Mouse (Mus musculus) brain, embryonic 14.5 days (tissue): Measurements from ENCODE around the gene Ttc5. TPM values are rescaled to one million over a fixed set of nuclear protein-coding genes. Genes with fewer than 3 reads are reported as not detected.
"Not testable (repeated sequence)": the region's sequence is repeated elsewhere in the genome, so short reads cannot be mapped to it uniquely, and the experiment has no call there.

Source experiments
- DNase-seq: peaks from one replicate; pipeline ENCODE4 v3.0.0-alpha.2; 2011; ENCODE audit warnings: low read depth
- CTCF ChIP-seq: fragments of 200-500 bp; IDR thresholded peaks from 2 replicates; pipeline ENCODE4 v1.5.1; 2012; ENCODE audit warnings: inconsistent platforms, mild to moderate bottlenecking, moderate library complexity, borderline replicate concordance; ENCODE audit not compliant: insufficient read depth, insufficient read length; ENCODE audit errors: extremely low read depth
- POLR2A ChIP-seq: fragments of 200-500 bp; IDR thresholded peaks from 2 replicates; pipeline ENCODE4 v1.6.1; 2012; ENCODE audit warnings: mild to moderate bottlenecking, inconsistent platforms, borderline replicate concordance; ENCODE audit not compliant: poor library complexity, insufficient read depth, insufficient read length, severe bottlenecking; ENCODE audit errors: extremely low read depth
- polyA plus RNA-seq: library from polyadenylated mRNA; depleted of rRNA; stranded (reverse); fragments of >200 nt; gene quantifications from 2 replicates; pipeline ENCODE4 v1.2.3, GENCODE M21; 2012; rRNA removed

Ttc5 gene
- polyA plus RNA-seq, 1 experiment = 103 TPM

- TF ChIP-seq POLR2A (no peak), CTCF (no peak)
- DNase-seq = no peak
Measured at GRCm38 (mm10) chr14:50740334-50740733, 45.0 kb downstream of the Ttc5 start.

- not testable (repeated sequence) for DNase-seq
Measured at GRCm38 (mm10) chr14:50722371-50722770, 62.9 kb downstream of the Ttc5 start.

DNA sequence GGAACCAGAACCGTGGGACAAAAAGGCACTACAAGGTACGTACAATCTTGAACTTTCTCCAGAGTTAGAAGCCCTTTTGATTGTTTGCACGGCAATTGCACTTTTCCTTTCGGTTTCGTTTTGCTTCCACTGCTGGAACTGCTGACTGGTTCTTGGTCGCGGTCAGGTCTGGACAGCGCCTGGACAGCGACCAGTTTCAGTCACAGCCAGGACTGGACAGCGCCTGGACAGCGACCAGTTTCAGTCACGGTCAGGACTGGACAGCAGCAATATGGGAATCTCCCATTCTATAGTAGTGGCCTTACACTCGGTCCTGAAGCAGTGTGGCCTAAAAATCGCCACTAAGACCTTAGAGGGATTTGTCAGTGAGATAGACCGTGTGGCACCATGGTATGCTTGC lies 65.4 kb downstream of the Ttc5 start:
- DNase-seq = not testable (repeated sequence)

Other genes starting within 250 kb of the Ttc5 start
- not detected in 2 replicates for gene Olfr744, start 170.6 kb downstream of the Ttc5 start, polyA plus RNA-seq
- not detected in 2 replicates for gene Olfr745, start 146.1 kb downstream of the Ttc5 start, polyA plus RNA-seq
- not detected in 2 replicates for gene Olfr746, start 138.4 kb downstream of the Ttc5 start, polyA plus RNA-seq
- not detected in 2 replicates for gene Olfr747, start 92.3 kb downstream of the Ttc5 start, polyA plus RNA-seq
- gene Olfr748, start 78.1 kb downstream of the Ttc5 start, polyA plus RNA-seq = not detected in 2 replicates
- not detected in 2 replicates for gene Olfr749, start 40.4 kb downstream of the Ttc5 start, polyA plus RNA-seq
- gene Ccnb1ip1, start 22.2 kb upstream of the Ttc5 start, polyA plus RNA-seq = 0.13 TPM in 1 of 2 replicates, not detected in the other
- gene Parp2, start 22.3 kb upstream of the Ttc5 start, polyA plus RNA-seq = 59.7 and 63.2 TPM in 2 replicates
- 4.3 and 5.1 TPM in 2 replicates for gene Tep1, start 85.0 kb upstream of the Ttc5 start, polyA plus RNA-seq
- 0.59 and 1.2 TPM in 2 replicates for gene Klhl33, start 112.0 kb upstream of the Ttc5 start, polyA plus RNA-seq
- gene Osgep, start 139.4 kb upstream of the Ttc5 start, polyA plus RNA-seq = 102 and 121 TPM in 2 replicates
- 137 and 178 TPM in 2 replicates for gene Apex1, start 139.4 kb upstream of the Ttc5 start, polyA plus RNA-seq
- 131 and 177 TPM in 2 replicates for gene Pip4p1, start 145.3 kb upstream of the Ttc5 start, polyA plus RNA-seq
- gene Pnp, start 145.6 kb upstream of the Ttc5 start, polyA plus RNA-seq = 21.0 and 21.4 TPM in 2 replicates
- 18.1 and 19.3 TPM in 2 replicates for gene Gm49342, start 159.0 kb upstream of the Ttc5 start, polyA plus RNA-seq
- gene Pnp2, start 170.5 kb upstream of the Ttc5 start, polyA plus RNA-seq = 0.16 and 0.42 TPM in 2 replicates
- 0.05 TPM in 1 of 2 replicates, not detected in the other for gene Rnase10, start 222.2 kb upstream of the Ttc5 start, polyA plus RNA-seq